Mouse (Mus musculus) ES-Bruce4 (cell line): ENCODE data around the gene Fancc. TPM values are rescaled to one million over a fixed set of nuclear protein-coding genes. Genes with fewer than 3 reads are reported as not detected.

Source experiments
- H3K27ac ChIP-seq: 2 replicates; pipeline ENCODE4 v1.5.1; 2012; ENCODE audit warnings: low read length, inconsistent platforms; ENCODE audit not compliant: insufficient read depth
- H3K27me3 ChIP-seq: 2 replicates; pipeline ENCODE4 v1.6.1; 2012; ENCODE audit warnings: mild to moderate bottlenecking, low read length, inconsistent platforms; ENCODE audit not compliant: control insufficient read depth, poor library complexity, insufficient read depth, severe bottlenecking
- H3K36me3 ChIP-seq: 2 replicates; pipeline ENCODE4 v1.6.1; 2012; ENCODE audit warnings: inconsistent platforms, mild to moderate bottlenecking, low read length, moderate library complexity; ENCODE audit not compliant: control insufficient read depth, poor library complexity, insufficient read depth, severe bottlenecking
- H3K4me1 ChIP-seq: one replicate; pipeline ENCODE4 v1.8.1; 2011; ENCODE audit warnings: low read length; ENCODE audit not compliant: control insufficient read depth, insufficient read depth
- H3K4me3 ChIP-seq: 2 replicates; pipeline ENCODE4 v1.5.1; 2011; ENCODE audit warnings: low read depth, mild to moderate bottlenecking, low read length
- H3K9ac ChIP-seq: 2 replicates; pipeline ENCODE4 v1.6.1; 2012; ENCODE audit warnings: low read depth, mild to moderate bottlenecking, inconsistent platforms; ENCODE audit not compliant: poor library complexity, severe bottlenecking
- H3K9me3 ChIP-seq: replicated peaks from 2 replicates; pipeline ENCODE4 v1.6.1; 2012; ENCODE audit warnings: mild to moderate bottlenecking, low read length, inconsistent platforms; ENCODE audit not compliant: control insufficient read depth, poor library complexity, insufficient read depth, severe bottlenecking
- CTCF ChIP-seq: IDR thresholded peaks from one replicate; pipeline ENCODE4 v1.8.1; 2011; ENCODE audit warnings: low read depth, low read length
- EP300 ChIP-seq: IDR thresholded peaks from 2 replicates; pipeline ENCODE4 v1.6.1; 2011; ENCODE audit warnings: low read depth, low read length; ENCODE audit not compliant: insufficient read depth
- POLR2A ChIP-seq: IDR thresholded peaks from one replicate; pipeline ENCODE4 v1.8.1; 2011; ENCODE audit warnings: low read length; ENCODE audit not compliant: insufficient read depth
- polyA plus RNA-seq: library from polyadenylated mRNA; stranded (reverse); fragments of >200 nt; gene quantifications from 2 replicates; pipeline ENCODE4 v1.2.4, GENCODE M21; 2011; ENCODE audit warnings: low read depth; ENCODE audit not compliant: missing spikeins, insufficient read depth, insufficient read length

Fancc gene
- polyA plus RNA-seq, 1 experiment: 13.3 TPM

GRCm38 (mm10) chr13:63541510-63541909, 44.4 kb upstream of the Fancc start:
- no peaks in the 10 kb centered on the region for H3K27me3 ChIP-seq
- H3K9ac ChIP-seq: no peak overlapping the region
- peaks cover 11% of the 10 kb centered on the region for H3K4me1 ChIP-seq
- H3K27ac ChIP-seq: peak overlapping the region; percentile 87
- no peak overlapping the region for H3K4me3 ChIP-seq
- TF ChIP-seq EP300: peak; percentile 90
- no peak for TF ChIP-seq POLR2A
- no peaks in the 10 kb centered on the region for H3K9me3 ChIP-seq
- H3K36me3 ChIP-seq: peaks cover 67% of the 10 kb centered on the region

GRCm38 (mm10) chr13:63540584-63540983, 43.5 kb upstream of the Fancc start:
- Histone ChIP-seq H3K4me3 (no peak overlapping the region), H3K27ac (peak overlapping the region; percentile 87), H3K4me1 (peaks cover 11% of the 10 kb centered on the region), H3K9ac (no peak overlapping the region), H3K27me3 (no peaks in the 10 kb centered on the region), H3K36me3 (peaks cover 70% of the 10 kb centered on the region), H3K9me3 (no peaks in the 10 kb centered on the region)
- no peak for TF ChIP-seq CTCF
- TF ChIP-seq EP300: 0 out of 2 replicates have a peak, but pooled peaks have one; percentile 24

GRCm38 (mm10) chr13:63534981-63535380, 37.9 kb upstream of the Fancc start:
- no peak overlapping the region for H3K27ac ChIP-seq

GRCm38 (mm10) chr13:63530857-63531256, 33.8 kb upstream of the Fancc start:
- peaks cover 59% of the 10 kb centered on the region for H3K36me3 ChIP-seq
- no peak for TF ChIP-seq EP300
- no peak for TF ChIP-seq POLR2A
- no peak for TF ChIP-seq CTCF

More at GRCm38 (mm10) chr13:63534981-63535380, 37.9 kb upstream of the Fancc start:
- Histone ChIP-seq H3K9ac (no peak overlapping the region), H3K4me1 (peaks cover 4% of the 10 kb centered on the region), H3K36me3 (peaks cover 78% of the 10 kb centered on the region), H3K9me3 (no peaks in the 10 kb centered on the region), H3K4me3 (no peak overlapping the region), H3K27me3 (no peaks in the 10 kb centered on the region)
- no peak for TF ChIP-seq POLR2A
- TF ChIP-seq CTCF: no peak
- TF ChIP-seq EP300: no peak

GRCm38 (mm10) chr13:63530371-63530764, 33.3 kb upstream of the Fancc start:
- Histone ChIP-seq H3K27me3 (no peaks in the 10 kb centered on the region), H3K4me1 (peaks cover 9% of the 10 kb centered on the region), H3K4me3 (0 out of 2 replicates have a peak overlapping the region, but pooled peaks have one; percentile 5), H3K27ac (peak overlapping the region; percentile 100), H3K36me3 (peaks cover 59% of the 10 kb centered on the region), H3K9ac (no peak overlapping the region), H3K9me3 (no peaks in the 10 kb centered on the region)
- peak; percentile 95 for TF ChIP-seq EP300
- TF ChIP-seq CTCF: no peak

More at GRCm38 (mm10) chr13:63530857-63531256, 33.8 kb upstream of the Fancc start:
- Histone ChIP-seq H3K27me3 (no peaks in the 10 kb centered on the region), H3K4me1 (peaks cover 9% of the 10 kb centered on the region), H3K4me3 (no peak overlapping the region), H3K27ac (peak overlapping the region; percentile 100), H3K9me3 (no peaks in the 10 kb centered on the region), H3K9ac (no peak overlapping the region)

GRCm38 (mm10) chr13:63529602-63530370, 32.7 kb upstream of the Fancc start:
- Histone ChIP-seq H3K36me3 (peaks cover 58% of the 10 kb centered on the region), H3K4me3 (0 out of 2 replicates have a peak overlapping the region, but pooled peaks have one; percentile 5), H3K27me3 (no peaks in the 10 kb centered on the region), H3K27ac (peak overlapping the region; percentile 87), H3K9me3 (no peaks in the 10 kb centered on the region), H3K9ac (no peak overlapping the region), H3K4me1 (peaks cover 9% of the 10 kb centered on the region)
- TF ChIP-seq CTCF (no peak), EP300 (no peak), POLR2A (no peak)
